Mouse (Mus musculus): ENCODE results near the gene Uchl4. TPM values are rescaled to one million over a fixed set of nuclear protein-coding genes. Genes with fewer than 3 reads are reported as not detected.

The Uchl4 gene
- polyA plus RNA-seq, 1 experiment from 2014 or later, result 2.4 TPM

DNA sequence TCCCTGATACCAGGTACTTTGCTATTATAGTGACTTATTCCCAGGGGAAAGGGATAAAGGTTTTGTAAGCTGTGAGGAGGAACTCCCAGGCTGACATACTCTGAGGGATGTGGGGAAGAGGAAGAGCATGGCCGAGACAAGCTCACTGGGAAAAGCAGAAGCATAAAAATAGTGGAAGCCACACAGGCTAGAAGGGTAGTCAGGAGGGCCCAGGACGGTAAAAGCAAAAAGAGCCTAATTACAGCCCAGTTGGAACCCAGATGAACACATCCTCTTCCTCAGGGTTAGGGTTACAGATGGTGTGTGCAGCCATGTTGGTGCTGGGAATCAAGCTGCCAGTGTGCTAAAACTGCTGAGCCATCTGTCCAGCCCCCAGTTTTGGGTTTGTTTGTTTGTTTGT is 12.9 kb upstream of the Uchl4 start:
- 73% methylated on average over 2 of the region's 2 CpGs for WGBS
- Histone ChIP-seq H3K4me1 (ENCODE audit: control insufficient read depth, insufficient read depth, low read length) (peaks cover 11% of the 10 kb centered on the region; the same call in 1 of the 2 replicates), H3K27me3 (replicated peaks; ENCODE audit: control insufficient read depth, insufficient read depth, low read length) (no peaks in the 10 kb centered on the region), H3K36me3 (ENCODE audit: control insufficient read depth, insufficient read depth, low read length) (no peaks in the 10 kb centered on the region), H3K4me2 (ENCODE audit: low read depth, low read length) (no peak overlapping the region), H3K27ac (ENCODE audit: low read length) (no peak overlapping the region), H3K9me3 (ENCODE audit: control insufficient read depth, low read length) (no peaks in the 10 kb centered on the region), H3K4me3 (ENCODE audit: low read length) (no peak overlapping the region), H3K9ac (ENCODE audit: low read depth, low read length) (no peak overlapping the region)
- no peak for ATAC-seq

DNA sequence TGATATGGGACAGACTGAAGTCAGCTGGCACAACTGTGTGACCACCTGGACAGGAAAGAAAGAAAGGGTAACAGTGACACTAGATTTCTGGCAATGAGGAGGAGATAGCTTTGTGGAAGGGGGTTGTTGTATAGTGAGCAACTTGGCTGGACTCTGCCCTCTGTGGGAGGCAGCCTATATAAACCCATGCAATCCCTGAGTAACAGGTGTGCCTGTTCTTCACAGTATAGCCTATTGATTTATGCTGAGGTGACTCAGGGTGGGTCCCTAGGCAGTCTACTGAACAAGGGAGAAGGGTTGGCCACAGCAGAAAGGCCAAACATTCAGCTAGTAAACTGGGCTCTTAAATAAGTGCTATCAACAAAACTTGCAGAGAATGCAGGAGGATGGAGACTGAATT is 9.2 kb upstream of the Uchl4 start:
- ATAC-seq, result peak; percentile 98
- Histone ChIP-seq H3K27me3 (replicated peaks; ENCODE audit: control insufficient read depth, insufficient read depth, low read length) (no peaks in the 10 kb centered on the region), H3K27ac (ENCODE audit: low read length) (peak overlapping the region; percentile 71)

DNA sequence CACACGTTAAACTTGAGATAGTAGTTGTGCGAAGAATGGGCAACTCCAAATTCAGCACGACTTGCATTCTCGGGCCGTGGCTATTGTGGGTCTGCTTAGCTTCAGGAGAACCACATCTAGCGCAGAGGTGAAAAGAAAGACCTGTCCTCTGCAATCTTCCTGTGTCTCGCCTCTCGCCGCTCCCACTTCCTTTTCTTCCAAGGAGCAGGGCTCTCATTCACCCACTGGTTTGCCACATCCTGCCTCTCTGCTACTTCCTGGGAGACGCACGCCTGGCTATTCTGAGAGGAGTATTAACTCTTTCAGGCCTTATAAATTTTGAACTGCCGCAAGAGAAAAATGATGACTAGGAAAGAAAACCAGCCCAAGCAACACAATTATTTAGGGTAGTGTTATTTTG is 7.3 kb upstream of the Uchl4 start:
- H3K27me3 ChIP-seq (replicated peaks; ENCODE audit: control insufficient read depth, insufficient read depth, low read length), result no peaks in the 10 kb centered on the region
- no peaks in the 10 kb centered on the region for H3K36me3 ChIP-seq (ENCODE audit: control insufficient read depth, insufficient read depth, low read length)
- H3K4me2 ChIP-seq (ENCODE audit: low read depth, low read length), result no peak overlapping the region
- no peaks in the 10 kb centered on the region for H3K9me3 ChIP-seq (ENCODE audit: control insufficient read depth, low read length)
- WGBS, result 54% methylated on average over 12 of the region's 12 CpGs
- no peak overlapping the region for H3K4me3 ChIP-seq (ENCODE audit: low read length)
- no peak for ATAC-seq
- H3K27ac ChIP-seq (ENCODE audit: low read length), result no peak overlapping the region
- no peak overlapping the region for H3K9ac ChIP-seq (ENCODE audit: low read depth, low read length)
- H3K4me1 ChIP-seq (ENCODE audit: control insufficient read depth, insufficient read depth, low read length), result peaks cover 26% of the 10 kb centered on the region

More for the DNA sequence above, 9.2 kb upstream of the Uchl4 start:
- Histone ChIP-seq H3K36me3 (ENCODE audit: control insufficient read depth, insufficient read depth, low read length) (no peaks in the 10 kb centered on the region), H3K9ac (ENCODE audit: low read depth, low read length) (no peak overlapping the region), H3K4me3 (ENCODE audit: low read length) (no peak overlapping the region), H3K4me1 (ENCODE audit: control insufficient read depth, insufficient read depth, low read length) (peaks cover 8% of the 10 kb centered on the region; the same call in 1 of the 2 replicates), H3K4me2 (ENCODE audit: low read depth, low read length) (no peak overlapping the region; the same call in 1 of the 2 replicates), H3K9me3 (ENCODE audit: control insufficient read depth, low read length) (no peaks in the 10 kb centered on the region)

DNA sequence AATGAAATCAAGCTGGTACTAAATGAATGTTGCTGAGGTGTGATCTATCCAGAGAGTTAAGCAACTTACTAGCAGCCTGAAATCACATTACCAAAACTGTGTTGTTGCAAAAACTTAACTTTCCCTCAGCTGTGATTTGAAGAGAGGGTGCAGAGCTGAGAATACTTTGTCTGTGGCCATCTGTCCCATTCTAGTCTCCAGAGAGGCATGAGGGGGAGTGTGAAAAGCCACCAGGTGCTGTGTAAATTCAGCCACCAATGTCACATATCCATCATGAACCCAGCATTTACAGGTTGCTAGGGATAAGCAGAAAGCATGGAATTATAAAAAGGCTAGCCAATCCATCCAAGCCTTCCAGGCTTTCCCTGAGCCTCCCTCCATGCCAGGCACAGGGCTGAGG is 6.0 kb upstream of the Uchl4 start:
- Histone ChIP-seq H3K9ac (ENCODE audit: low read depth, low read length) (no peak overlapping the region), H3K4me2 (ENCODE audit: low read depth, low read length) (no peak overlapping the region), H3K4me3 (ENCODE audit: low read length) (no peak overlapping the region), H3K27me3 (replicated peaks; ENCODE audit: control insufficient read depth, insufficient read depth, low read length) (no peaks in the 10 kb centered on the region), H3K36me3 (ENCODE audit: control insufficient read depth, insufficient read depth, low read length) (no peaks in the 10 kb centered on the region), H3K9me3 (ENCODE audit: control insufficient read depth, low read length) (no peaks in the 10 kb centered on the region), H3K27ac (ENCODE audit: low read length) (0 out of 2 replicates have a peak overlapping the region, but pooled peaks have one; percentile 4), H3K4me1 (ENCODE audit: control insufficient read depth, insufficient read depth, low read length) (peaks cover 32% of the 10 kb centered on the region)
- ATAC-seq, result no peak

DNA sequence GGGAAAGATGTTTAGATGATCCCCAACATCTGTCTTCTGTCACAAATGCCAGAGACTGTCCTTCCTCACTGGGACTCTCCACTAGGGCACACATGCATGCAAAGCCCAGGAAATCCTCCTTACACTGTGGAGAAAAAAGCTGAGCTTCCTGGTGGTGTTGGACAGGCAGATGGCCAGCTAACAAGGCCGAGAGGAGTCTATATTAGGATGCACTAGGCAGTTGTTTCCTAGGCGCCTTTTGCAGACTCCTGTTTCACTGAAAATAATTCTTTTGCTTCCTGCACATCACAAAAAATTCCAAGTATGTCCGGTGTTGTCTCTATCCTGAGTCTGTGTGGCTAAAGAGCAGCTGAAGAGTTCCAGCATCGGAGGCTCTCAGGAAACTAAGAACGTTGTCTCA is 3.8 kb upstream of the Uchl4 start:
- Histone ChIP-seq H3K4me2 (ENCODE audit: low read depth, low read length) (no peak overlapping the region), H3K9ac (ENCODE audit: low read depth, low read length) (no peak overlapping the region), H3K36me3 (ENCODE audit: control insufficient read depth, insufficient read depth, low read length) (no peaks in the 10 kb centered on the region), H3K9me3 (ENCODE audit: control insufficient read depth, low read length) (no peaks in the 10 kb centered on the region), H3K27me3 (replicated peaks; ENCODE audit: control insufficient read depth, insufficient read depth, low read length) (no peaks in the 10 kb centered on the region), H3K4me1 (ENCODE audit: control insufficient read depth, insufficient read depth, low read length) (peaks cover 28% of the 10 kb centered on the region), H3K27ac (ENCODE audit: low read length) (peak overlapping the region; percentile 53), H3K4me3 (ENCODE audit: low read length) (no peak overlapping the region)
- peak; percentile 54 for ATAC-seq
- 38% methylated on average over 5 of the region's 5 CpGs for WGBS

DNA sequence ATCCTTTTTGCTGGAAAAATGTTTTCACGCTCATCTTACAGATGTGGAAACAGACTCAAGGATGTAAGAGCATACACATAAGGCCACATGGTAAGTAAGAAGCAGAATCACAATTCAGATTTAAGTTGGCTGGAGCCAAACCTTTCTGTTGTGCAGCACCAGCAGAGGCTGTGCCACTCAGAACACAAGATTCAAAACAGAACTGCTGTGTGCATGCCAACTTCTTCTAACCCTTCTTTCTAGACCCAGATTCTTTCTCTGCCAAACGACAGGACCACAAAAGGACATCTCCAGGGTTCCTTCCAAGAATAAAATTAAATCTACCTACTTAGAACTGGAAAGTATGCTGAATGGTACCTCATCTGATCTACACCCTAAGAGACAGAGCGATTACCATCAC is 3.3 kb upstream of the Uchl4 start:
- no peaks in the 10 kb centered on the region for H3K27me3 ChIP-seq (replicated peaks; ENCODE audit: control insufficient read depth, insufficient read depth, low read length)
- no peak overlapping the region for H3K4me3 ChIP-seq (ENCODE audit: low read length)
- WGBS, result 65% methylated on average over 3 of the region's 3 CpGs
- no peak overlapping the region for H3K4me2 ChIP-seq (ENCODE audit: low read depth, low read length)
- no peaks in the 10 kb centered on the region for H3K36me3 ChIP-seq (ENCODE audit: control insufficient read depth, insufficient read depth, low read length)
- H3K4me1 ChIP-seq (ENCODE audit: control insufficient read depth, insufficient read depth, low read length), result peaks cover 27% of the 10 kb centered on the region
- ATAC-seq, result no peak
- no peaks in the 10 kb centered on the region for H3K9me3 ChIP-seq (ENCODE audit: control insufficient read depth, low read length)
- H3K27ac ChIP-seq (ENCODE audit: low read length), result peak overlapping the region; percentile 53
- H3K9ac ChIP-seq (ENCODE audit: low read depth, low read length), result no peak overlapping the region

DNA sequence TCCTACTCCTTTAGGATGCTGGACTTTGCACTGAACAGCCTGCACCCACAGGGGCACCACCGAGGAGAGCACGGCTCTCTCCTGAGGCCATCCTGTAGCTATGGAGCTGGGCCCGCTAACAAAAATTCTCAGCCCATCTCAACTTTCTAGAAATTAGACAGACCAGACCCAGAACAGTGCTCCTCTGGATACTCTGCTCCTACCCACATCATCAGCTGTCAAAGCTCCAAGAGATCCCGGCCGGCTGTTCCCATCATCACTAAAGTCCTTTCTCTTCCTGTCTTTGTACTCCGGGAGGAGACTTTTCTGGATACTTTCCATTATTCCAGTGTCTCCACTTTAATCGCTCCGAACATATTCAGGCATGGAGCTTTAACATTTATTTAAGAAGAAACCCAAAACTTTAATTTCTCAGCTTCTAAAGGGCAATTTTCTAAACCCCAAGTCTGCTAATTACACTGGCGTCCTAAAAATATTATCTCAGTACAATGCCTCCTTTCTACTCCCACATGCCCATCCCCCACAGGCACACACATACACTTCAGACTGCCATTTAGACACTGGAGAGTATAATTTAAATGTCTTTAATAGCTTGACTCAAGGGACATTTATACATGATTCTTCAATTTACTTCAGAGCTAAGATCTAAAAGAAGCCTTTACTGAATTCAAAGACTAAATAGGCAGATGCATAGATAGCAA is 2.6 kb upstream of the Uchl4 start:
- H3K27me3 ChIP-seq (replicated peaks; ENCODE audit: control insufficient read depth, insufficient read depth, low read length), result no peaks in the 10 kb centered on the region
- peak; percentile 17; the same call in 1 of the 2 replicates for ATAC-seq
- no peak overlapping the region for H3K9ac ChIP-seq (ENCODE audit: low read depth, low read length)
- no peaks in the 10 kb centered on the region for H3K36me3 ChIP-seq (ENCODE audit: control insufficient read depth, insufficient read depth, low read length)
- WGBS, result 43% methylated on average over 9 of the region's 9 CpGs
- peak overlapping the region; percentile 53 for H3K27ac ChIP-seq (ENCODE audit: low read length)
- H3K4me2 ChIP-seq (ENCODE audit: low read depth, low read length), result peak overlapping the region; percentile 22; the same call in 1 of the 2 replicates
- peaks cover 27% of the 10 kb centered on the region for H3K4me1 ChIP-seq (ENCODE audit: control insufficient read depth, insufficient read depth, low read length)
- H3K9me3 ChIP-seq (ENCODE audit: control insufficient read depth, low read length), result no peaks in the 10 kb centered on the region
- H3K4me3 ChIP-seq (ENCODE audit: low read length), result no peak overlapping the region

DNA sequence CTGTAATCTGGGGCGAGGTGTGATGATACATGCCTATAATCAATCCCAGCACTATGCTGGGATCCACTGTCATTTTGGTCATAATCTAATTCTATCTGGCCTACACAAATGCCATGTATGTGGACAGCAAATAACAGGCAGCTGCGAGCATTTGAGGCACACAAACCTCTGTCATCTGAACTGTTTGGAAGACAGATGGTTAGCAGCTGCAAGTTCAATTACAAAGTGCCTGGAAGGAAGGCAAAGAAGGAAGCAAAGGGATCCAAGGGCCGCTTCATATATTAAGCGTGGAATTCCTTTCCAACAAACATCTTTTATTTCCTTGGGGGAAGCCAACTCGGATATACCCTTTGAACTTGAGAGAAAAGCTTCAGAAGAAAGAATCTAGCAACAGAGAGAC is 1.3 kb upstream of the Uchl4 start:
- H3K4me1 ChIP-seq (ENCODE audit: control insufficient read depth, insufficient read depth, low read length), result peaks cover 24% of the 10 kb centered on the region
- H3K27ac ChIP-seq (ENCODE audit: low read length), result 0 out of 2 replicates have a peak overlapping the region, but pooled peaks have one; percentile 49
- no peaks in the 10 kb centered on the region for H3K9me3 ChIP-seq (ENCODE audit: control insufficient read depth, low read length)
- no peak overlapping the region for H3K4me2 ChIP-seq (ENCODE audit: low read depth, low read length)
- no peak for ATAC-seq
- 43% methylated on average over 5 of the region's 5 CpGs for WGBS
- H3K4me3 ChIP-seq (ENCODE audit: low read length), result no peak overlapping the region
- H3K9ac ChIP-seq (ENCODE audit: low read depth, low read length), result no peak overlapping the region
- H3K36me3 ChIP-seq (ENCODE audit: control insufficient read depth, insufficient read depth, low read length), result no peaks in the 10 kb centered on the region
- H3K27me3 ChIP-seq (replicated peaks; ENCODE audit: control insufficient read depth, insufficient read depth, low read length), result no peaks in the 10 kb centered on the region

DNA sequence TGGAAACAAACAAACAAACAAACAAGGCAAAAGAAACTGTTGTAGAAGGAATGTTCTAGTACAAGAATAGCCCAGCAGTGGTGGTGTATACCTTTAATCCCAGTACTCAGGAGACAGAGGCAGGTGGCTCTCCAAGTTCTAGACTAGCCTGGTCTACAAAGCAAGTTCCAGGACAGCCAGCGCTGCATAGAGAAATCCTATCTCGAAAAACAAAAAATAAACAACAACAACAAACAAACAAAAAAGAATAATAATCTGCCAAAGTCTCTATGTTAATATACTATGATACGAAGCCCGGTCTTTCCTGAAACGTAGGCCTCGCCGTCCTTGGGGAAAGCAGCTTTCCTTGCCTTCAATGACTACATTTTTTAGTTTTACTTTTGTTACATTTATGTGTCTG is 1.1 kb downstream of the Uchl4 start:
- Histone ChIP-seq H3K27ac (ENCODE audit: low read length) (no peak overlapping the region), H3K9ac (ENCODE audit: low read depth, low read length) (no peak overlapping the region), H3K27me3 (replicated peaks; ENCODE audit: control insufficient read depth, insufficient read depth, low read length) (no peaks in the 10 kb centered on the region), H3K4me2 (ENCODE audit: low read depth, low read length) (no peak overlapping the region), H3K9me3 (ENCODE audit: control insufficient read depth, low read length) (no peaks in the 10 kb centered on the region), H3K4me1 (ENCODE audit: control insufficient read depth, insufficient read depth, low read length) (peaks cover 29% of the 10 kb centered on the region), H3K4me3 (ENCODE audit: low read length) (no peak overlapping the region), H3K36me3 (ENCODE audit: control insufficient read depth, insufficient read depth, low read length) (no peaks in the 10 kb centered on the region)
- ATAC-seq, result no peak
- 96% methylated on average over 7 of the region's 7 CpGs for whole genome bisulfite sequencing

DNA sequence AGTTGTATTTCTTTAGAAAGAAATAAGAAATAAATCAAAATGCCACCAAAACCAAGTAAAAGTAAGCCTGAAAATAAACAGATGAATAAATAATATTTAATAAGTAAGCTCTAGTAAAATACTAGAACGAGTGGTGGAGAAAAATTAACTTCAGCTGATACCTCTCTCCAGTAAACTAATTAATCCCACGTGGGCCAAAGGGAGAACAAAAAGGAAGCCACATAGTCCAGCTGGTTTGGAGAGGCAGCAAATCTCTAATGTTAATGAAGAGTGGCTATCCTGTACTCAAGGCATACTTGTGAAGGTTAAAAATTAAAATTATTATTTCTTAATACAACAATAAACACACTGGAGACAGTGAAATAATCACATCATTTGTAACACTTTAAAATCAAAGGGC is 5.1 kb downstream of the Uchl4 start:
- Histone ChIP-seq H3K27me3 (replicated peaks; ENCODE audit: control insufficient read depth, insufficient read depth, low read length) (no peaks in the 10 kb centered on the region), H3K4me1 (ENCODE audit: control insufficient read depth, insufficient read depth, low read length) (peaks cover 10% of the 10 kb centered on the region; the same call in 1 of the 2 replicates), H3K9me3 (ENCODE audit: control insufficient read depth, low read length) (no peaks in the 10 kb centered on the region), H3K4me2 (ENCODE audit: low read depth, low read length) (no peak overlapping the region), H3K9ac (ENCODE audit: low read depth, low read length) (no peak overlapping the region), H3K27ac (ENCODE audit: low read length) (no peak overlapping the region), H3K4me3 (ENCODE audit: low read length) (no peak overlapping the region), H3K36me3 (ENCODE audit: control insufficient read depth, insufficient read depth, low read length) (no peaks in the 10 kb centered on the region)
- ATAC-seq, result no peak
- 42% methylated on average over 2 of the region's 2 CpGs for WGBS
